Mouse (Mus musculus) embryonic facial prominence, embryonic 11.5 days (tissue): ENCODE measurements at regions not wholly inside any gene's neighbourhood (a gene's known extent, or its start where the extent isn't known, plus 50 kb on each side); places are given as distances from the start of the nearest gene placed in this dataset.

Source experiments
- ATAC-seq: fragments of 200-750 bp; cut with Nextera tagmentation; replicated peaks from 2 replicates; pipeline ENCODE4 v1.8.0; 2017; ENCODE audit warnings: low read depth; ENCODE audit not compliant: insufficient number of reproducible peaks, low FRiP score, low TSS enrichment
- DNase-seq: peaks from one replicate; pipeline ENCODE4 v3.0.0-alpha.2; 2015; ENCODE audit warnings: low spot score
- H3K27ac ChIP-seq: fragments of 300-500 bp; sonication (generic); replicated peaks from 2 replicates; pipeline ENCODE4 v1.5.1; 2014; ENCODE audit warnings: mild to moderate bottlenecking, low read depth, low read length, control low read depth
- H3K27me3 ChIP-seq: fragments of 300-500 bp; sonication (generic); 2 replicates; pipeline ENCODE4 v1.6.1; 2014; ENCODE audit warnings: mild to moderate bottlenecking, low read length, moderate library complexity, mixed read lengths; ENCODE audit not compliant: control insufficient read depth, insufficient read depth
- H3K36me3 ChIP-seq: fragments of 300-500 bp; sonication (generic); replicated peaks from 2 replicates; pipeline ENCODE4 v1.6.1; 2014; ENCODE audit warnings: low read depth, mild to moderate bottlenecking, low read length, moderate library complexity, mixed read lengths; ENCODE audit not compliant: control insufficient read depth, insufficient read depth
- H3K4me1 ChIP-seq: fragments of 300-500 bp; sonication (generic); 2 replicates; pipeline ENCODE4 v1.6.1; 2014; ENCODE audit warnings: low read length, mixed read lengths; ENCODE audit not compliant: control insufficient read depth, insufficient read depth
- H3K4me2 ChIP-seq: fragments of 300-500 bp; sonication (generic); 2 replicates; pipeline ENCODE4 v1.6.1; 2014; ENCODE audit warnings: low read depth, mild to moderate bottlenecking, control low read depth, low read length, moderate library complexity
- H3K4me3 ChIP-seq: fragments of 300-500 bp; sonication (generic); 2 replicates; pipeline ENCODE4 v1.5.1; 2014; ENCODE audit warnings: low read depth, low read length, control low read depth
- H3K9ac ChIP-seq: fragments of 300-500 bp; sonication (generic); replicated peaks from 2 replicates; pipeline ENCODE4 v1.6.1; 2014; ENCODE audit warnings: mild to moderate bottlenecking, control low read depth, low read length
- H3K9me3 ChIP-seq: fragments of 300-500 bp; sonication (generic); replicated peaks from 2 replicates; pipeline ENCODE4 v1.6.1; 2016; ENCODE audit warnings: mild to moderate bottlenecking, low read length, inconsistent platforms, mixed read lengths; ENCODE audit not compliant: control insufficient read depth
- WGBS: fragments of 180-500 bp; shearing (Covaris S2); extraction: QIAGEN DNeasy Blood & Tissue Kit; methylation state at CpG from one replicate; pipeline ENCODE4 v1.1.7; 2014; 5-methylcytosine and 5-hydroxymethylcytosine counted together

- Histone ChIP-seq H3K4me1 (no peaks in the 10 kb centered on the region), H3K9ac (no peak overlapping the region), H3K4me3 (no peak overlapping the region), H3K27ac (no peak overlapping the region), H3K27me3 (no peaks in the 10 kb centered on the region), H3K9me3 (no peaks in the 10 kb centered on the region), H3K36me3 (no peaks in the 10 kb centered on the region), H3K4me2 (no peak overlapping the region)
- ATAC-seq (no peak), DNase-seq (no peak)
- 66% methylated on average over 2 of the region's 2 CpGs for WGBS
These were observed 484.2 kb upstream of the Nr2f2 start for GRCm38 (mm10) chr7:70850726-70851125.

GRCm38 (mm10) chr7:70848016-70848776 lies 481.7 kb upstream of the Nr2f2 start:
- H3K27me3 ChIP-seq, result no peaks in the 10 kb centered on the region
- no peaks in the 10 kb centered on the region for H3K4me1 ChIP-seq
- H3K4me2 ChIP-seq, result no peak overlapping the region
- no peaks in the 10 kb centered on the region for H3K9me3 ChIP-seq
- ATAC-seq (no peak), DNase-seq (no peak)
- H3K4me3 ChIP-seq, result no peak overlapping the region
- H3K27ac ChIP-seq, result no peak overlapping the region
- WGBS, result 41% methylated on average over 4 of the region's 4 CpGs
- H3K36me3 ChIP-seq, result no peaks in the 10 kb centered on the region
- H3K9ac ChIP-seq, result no peak overlapping the region

- Histone ChIP-seq H3K9me3 (no peaks in the 10 kb centered on the region), H3K9ac (no peak overlapping the region), H3K27ac (no peak overlapping the region), H3K4me2 (no peak overlapping the region), H3K4me3 (no peak overlapping the region), H3K27me3 (no peaks in the 10 kb centered on the region), H3K4me1 (no peaks in the 10 kb centered on the region), H3K36me3 (no peaks in the 10 kb centered on the region)
- ATAC-seq, result no peak
- no peak for DNase-seq
- 53% methylated on average over 8 of the region's 8 CpGs for WGBS
These were observed 481.0 kb upstream of the Nr2f2 start for GRCm38 (mm10) chr7:70847450-70847993.

GRCm38 (mm10) chr7:70846076-70846475 lies 479.5 kb upstream of the Nr2f2 start:
- WGBS, result 3% methylated on average over 4 of the region's 4 CpGs
- H3K9me3 ChIP-seq, result no peaks in the 10 kb centered on the region
- no peak overlapping the region for H3K27ac ChIP-seq
- H3K36me3 ChIP-seq, result no peaks in the 10 kb centered on the region
- no peak overlapping the region for H3K9ac ChIP-seq
- DNase-seq (no peak), ATAC-seq (peak; percentile 52; the same call in 1 of the 2 replicates)
- H3K27me3 ChIP-seq, result no peaks in the 10 kb centered on the region
- H3K4me2 ChIP-seq, result no peak overlapping the region
- H3K4me3 ChIP-seq, result no peak overlapping the region
- H3K4me1 ChIP-seq, result no peaks in the 10 kb centered on the region

GRCm38 (mm10) chr7:70840142-70840541 lies 473.6 kb upstream of the Nr2f2 start:
- Histone ChIP-seq H3K27ac (no peak overlapping the region), H3K9ac (no peak overlapping the region), H3K36me3 (no peaks in the 10 kb centered on the region), H3K9me3 (no peaks in the 10 kb centered on the region), H3K27me3 (no peaks in the 10 kb centered on the region), H3K4me3 (no peak overlapping the region), H3K4me2 (no peak overlapping the region), H3K4me1 (no peaks in the 10 kb centered on the region)
- no peak for DNase-seq
- no peak for ATAC-seq
- WGBS, result 89% methylated on average over 1 of the region's 1 CpGs

GRCm38 (mm10) chr7:70839190-70839589 lies 472.7 kb upstream of the Nr2f2 start:
- H3K4me3 ChIP-seq, result no peak overlapping the region
- H3K9ac ChIP-seq, result no peak overlapping the region
- WGBS, result 89% methylated on average over 2 of the region's 2 CpGs
- H3K4me2 ChIP-seq, result no peak overlapping the region
- H3K27me3 ChIP-seq, result no peaks in the 10 kb centered on the region
- no peaks in the 10 kb centered on the region for H3K9me3 ChIP-seq
- no peaks in the 10 kb centered on the region for H3K4me1 ChIP-seq
- H3K36me3 ChIP-seq, result no peaks in the 10 kb centered on the region
- no peak overlapping the region for H3K27ac ChIP-seq
- ATAC-seq, result no peak
- no peak for DNase-seq

GRCm38 (mm10) chr7:70834787-70835461 lies 468.4 kb upstream of the Nr2f2 start:
- Histone ChIP-seq H3K9me3 (no peaks in the 10 kb centered on the region), H3K4me3 (no peak overlapping the region), H3K27ac (no peak overlapping the region), H3K27me3 (no peaks in the 10 kb centered on the region), H3K4me1 (no peaks in the 10 kb centered on the region), H3K4me2 (no peak overlapping the region), H3K36me3 (no peaks in the 10 kb centered on the region), H3K9ac (no peak overlapping the region)
- no peak for DNase-seq
- WGBS, result 41% methylated on average over 4 of the region's 4 CpGs
- ATAC-seq, result no peak
